Mouse (Mus musculus) liver, postnatal 0 days (tissue): Measurements from ENCODE around the gene Get4.

ENCODE experiments used
- CTCF ChIP-seq: sonication (generic); IDR thresholded peaks from 2 replicates; pipeline ENCODE4 v1.5.1; 2016; ENCODE audit warnings: antibody characterized with exemption, low read depth
- EP300 ChIP-seq: IDR thresholded peaks from 2 replicates; pipeline ENCODE4 v1.6.1; 2016; ENCODE audit warnings: antibody characterized with exemption, low read depth, mild to moderate bottlenecking

- no peak for TF ChIP-seq CTCF
- TF ChIP-seq EP300: no peak
Measured at GRCm38 (mm10) chr5:139314941-139315642, 63.0 kb downstream of the Get4 start.
